Mouse (Mus musculus) midbrain, embryonic 14.5 days (tissue): ENCODE data around the gene Thsd1. TPM values are rescaled to one million over a fixed set of nuclear protein-coding genes. Genes with fewer than 3 reads are reported as not detected.

ENCODE experiments used
- ATAC-seq: fragments of 200-750 bp; cut with Nextera tagmentation; 2 replicates; pipeline ENCODE4 v1.8.0; 2017; ENCODE audit warnings: moderate number of reproducible peaks, moderate library complexity; ENCODE audit not compliant: low FRiP score, low TSS enrichment
- DNase-seq: peaks from one replicate; pipeline ENCODE4 v3.0.0-alpha.2; 2015
- H3K27ac ChIP-seq: fragments of 300-500 bp; sonication (generic); replicated peaks from 2 replicates; pipeline ENCODE4 v1.5.1; 2014; ENCODE audit warnings: mild to moderate bottlenecking, low read depth, low read length, moderate library complexity
- H3K27me3 ChIP-seq: fragments of 300-500 bp; sonication (generic); 2 replicates; pipeline ENCODE4 v1.6.1; 2014; ENCODE audit warnings: low read length, control low read depth, mixed read lengths; ENCODE audit not compliant: control insufficient read depth, insufficient read depth
- H3K36me3 ChIP-seq: fragments of 300-500 bp; sonication (generic); 2 replicates; pipeline ENCODE4 v1.6.1; 2014; ENCODE audit warnings: low read length, control low read depth; ENCODE audit not compliant: control insufficient read depth, insufficient read depth
- H3K4me1 ChIP-seq: fragments of 300-500 bp; sonication (generic); 2 replicates; pipeline ENCODE4 v1.6.1; 2014; ENCODE audit warnings: mild to moderate bottlenecking, antibody characterized with exemption, low read length, control low read depth; ENCODE audit not compliant: control insufficient read depth, insufficient read depth
- H3K4me2 ChIP-seq: fragments of 300-500 bp; sonication (generic); 2 replicates; pipeline ENCODE4 v1.6.1; 2014; ENCODE audit warnings: mild to moderate bottlenecking, low read length, moderate library complexity
- H3K4me3 ChIP-seq: fragments of 300-500 bp; sonication (generic); replicated peaks from 2 replicates; pipeline ENCODE4 v1.5.1; 2014; ENCODE audit warnings: low read depth, low read length
- H3K9ac ChIP-seq: fragments of 300-500 bp; sonication (generic); replicated peaks from 2 replicates; pipeline ENCODE4 v1.6.1; 2014; ENCODE audit warnings: mild to moderate bottlenecking, low read length, moderate library complexity
- H3K9me3 ChIP-seq: fragments of 300-500 bp; sonication (generic); 2 replicates; pipeline ENCODE4 v1.6.1; 2016; ENCODE audit warnings: low read length, control low read depth, mixed read lengths; ENCODE audit not compliant: control insufficient read depth
- WGBS: fragments of 180-500 bp; shearing (Covaris S2); extraction: QIAGEN DNeasy Blood & Tissue Kit; methylation state at CpG from one replicate; pipeline ENCODE4 v1.1.7; 2014; 5-methylcytosine and 5-hydroxymethylcytosine counted together
- polyA plus RNA-seq: library from polyadenylated mRNA; unstranded; fragments of >200 nt; fragmentation: Nextera tagmentation; extraction: Ambion mirVana; gene quantifications from 2 replicates; pipeline ENCODE4 v1.2.1, GENCODE M21; 2014

The Thsd1 gene
- polyA plus RNA-seq, 1 experiment from 2014 or later, result 7.9 TPM

DNA sequence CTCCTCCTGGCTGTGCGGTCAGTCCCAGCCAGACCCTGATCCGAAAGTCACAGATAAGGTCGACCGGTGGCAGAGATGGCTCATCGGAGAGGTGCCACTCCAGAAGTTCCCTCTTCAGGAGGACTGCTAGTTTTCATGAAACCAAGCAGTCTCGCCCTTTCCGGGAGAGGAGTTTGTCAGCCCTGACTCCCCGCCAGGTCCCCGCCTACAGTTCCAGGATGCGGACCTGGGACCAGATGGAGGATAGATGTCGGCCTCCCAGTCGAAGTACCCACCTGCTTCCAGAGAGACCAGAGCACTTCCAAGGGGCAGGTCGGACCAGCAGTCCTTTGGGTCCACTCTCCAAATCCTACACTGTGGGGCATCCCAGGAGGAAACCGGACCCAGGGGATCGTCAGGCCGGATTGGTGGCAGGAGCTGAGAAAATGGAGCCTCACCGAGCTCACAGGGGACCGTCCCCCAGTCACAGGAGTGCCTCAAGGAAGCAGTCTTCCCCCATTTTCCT lies 31.9 kb downstream of the Thsd1 start:
- no peak overlapping the region for H3K27ac ChIP-seq
- H3K36me3 ChIP-seq, result no peaks in the 10 kb centered on the region
- no peaks in the 10 kb centered on the region for H3K27me3 ChIP-seq
- DNase-seq (no peak), ATAC-seq (no peak)
- 84% methylated on average over 18 of the region's 18 CpGs for WGBS
- no peak overlapping the region for H3K9ac ChIP-seq
- no peak overlapping the region for H3K4me3 ChIP-seq
- H3K4me2 ChIP-seq, result no peak overlapping the region
- no peaks in the 10 kb centered on the region for H3K4me1 ChIP-seq
- H3K9me3 ChIP-seq, result 0 out of 2 replicates have a peak, but pooled peaks cover 4% of the 10 kb centered on the region

DNA sequence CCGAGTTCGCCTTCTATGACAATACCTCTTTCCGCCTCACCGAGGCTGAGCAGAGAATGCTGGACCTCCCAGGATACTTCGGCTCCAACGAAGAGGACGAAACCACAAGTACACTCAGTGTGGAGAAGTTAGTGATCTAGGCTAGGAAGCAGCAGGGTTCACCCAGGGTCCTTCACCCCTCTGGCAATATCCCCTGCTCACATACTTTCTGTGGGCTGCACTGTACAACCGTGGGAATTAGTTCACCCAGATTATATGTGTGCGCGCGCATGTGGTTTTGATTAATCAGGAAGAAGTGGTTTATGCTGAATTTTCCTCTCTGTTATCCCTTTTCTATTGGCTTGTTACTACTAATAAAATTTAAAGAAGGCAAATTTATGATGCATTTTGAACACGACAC lies 32.4 kb downstream of the Thsd1 start:
- Histone ChIP-seq H3K9ac (no peak overlapping the region), H3K4me1 (no peaks in the 10 kb centered on the region), H3K9me3 (0 out of 2 replicates have a peak, but pooled peaks cover 4% of the 10 kb centered on the region), H3K4me2 (no peak overlapping the region), H3K27me3 (no peaks in the 10 kb centered on the region), H3K36me3 (no peaks in the 10 kb centered on the region), H3K27ac (no peak overlapping the region), H3K4me3 (no peak overlapping the region)
- 63% methylated on average over 12 of the region's 12 CpGs for WGBS
- no peak for ATAC-seq
- DNase-seq, result no peak

- Histone ChIP-seq H3K9ac (no peak overlapping the region), H3K27me3 (no peaks in the 10 kb centered on the region), H3K4me1 (no peaks in the 10 kb centered on the region), H3K4me2 (no peak overlapping the region), H3K36me3 (no peaks in the 10 kb centered on the region), H3K9me3 (0 out of 2 replicates have a peak, but pooled peaks cover 4% of the 10 kb centered on the region), H3K27ac (no peak overlapping the region), H3K4me3 (no peak overlapping the region)
- DNase-seq (no peak), ATAC-seq (no peak)
- 49% methylated on average over 9 of the region's 9 CpGs for WGBS
These were observed 33.1 kb downstream of the Thsd1 start for GRCm38 (mm10) chr8:22260091-22260722.

DNA sequence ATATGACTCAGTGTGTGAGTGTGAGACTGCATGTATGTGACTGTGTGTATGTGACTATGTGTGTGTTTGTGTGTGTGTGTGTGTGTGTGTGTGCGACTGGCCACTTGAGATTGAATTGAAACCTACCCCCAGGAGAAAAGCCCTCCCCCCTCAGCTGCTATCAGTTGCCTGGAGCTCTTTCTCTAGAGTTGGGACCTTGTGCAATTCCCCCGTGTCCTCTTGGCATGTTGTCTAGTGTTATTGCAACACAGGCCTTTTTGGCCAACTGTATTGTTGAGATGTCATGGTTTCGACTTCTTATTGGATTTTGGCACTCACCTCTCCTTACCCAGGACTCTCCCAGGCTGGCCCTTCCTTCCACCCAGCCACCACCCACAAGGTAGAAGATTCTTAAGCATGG lies 35.2 kb downstream of the Thsd1 start:
- Histone ChIP-seq H3K4me3 (no peak overlapping the region), H3K4me1 (no peaks in the 10 kb centered on the region), H3K27me3 (no peaks in the 10 kb centered on the region), H3K4me2 (no peak overlapping the region), H3K9ac (no peak overlapping the region), H3K36me3 (no peaks in the 10 kb centered on the region), H3K27ac (no peak overlapping the region), H3K9me3 (0 out of 2 replicates have a peak, but pooled peaks cover 4% of the 10 kb centered on the region)
- DNase-seq, result no peak
- WGBS, result 82% methylated on average over 3 of the region's 3 CpGs
- no peak for ATAC-seq

- H3K9ac ChIP-seq, result no peak overlapping the region
- H3K27me3 ChIP-seq, result no peaks in the 10 kb centered on the region
- no peak overlapping the region for H3K4me3 ChIP-seq
- H3K9me3 ChIP-seq, result no peaks in the 10 kb centered on the region
- H3K36me3 ChIP-seq, result no peaks in the 10 kb centered on the region
- WGBS, result 75% methylated on average over 6 of the region's 6 CpGs
- ATAC-seq (no peak), DNase-seq (no peak)
- no peak overlapping the region for H3K4me2 ChIP-seq
- H3K27ac ChIP-seq, result no peak overlapping the region
- no peaks in the 10 kb centered on the region for H3K4me1 ChIP-seq
These were observed 37.2 kb downstream of the Thsd1 start for GRCm38 (mm10) chr8:22264292-22264691.

- 91% methylated on average over 6 of the region's 6 CpGs for WGBS
- no peak overlapping the region for H3K9ac ChIP-seq
- no peak overlapping the region for H3K27ac ChIP-seq
- no peak overlapping the region for H3K4me3 ChIP-seq
- no peaks in the 10 kb centered on the region for H3K9me3 ChIP-seq
- H3K27me3 ChIP-seq, result no peaks in the 10 kb centered on the region
- no peaks in the 10 kb centered on the region for H3K4me1 ChIP-seq
- DNase-seq (no peak), ATAC-seq (no peak)
- H3K4me2 ChIP-seq, result no peak overlapping the region
- H3K36me3 ChIP-seq, result no peaks in the 10 kb centered on the region
These were observed 37.7 kb downstream of the Thsd1 start for GRCm38 (mm10) chr8:22264787-22265186.

GRCm38 (mm10) chr8:22265194-22265593 lies 38.1 kb downstream of the Thsd1 start:
- H3K27me3 ChIP-seq, result no peaks in the 10 kb centered on the region
- WGBS, result 97% methylated on average over 1 of the region's 1 CpGs

GRCm38 (mm10) chr8:22266809-22267208 lies 39.7 kb downstream of the Thsd1 start:
- Histone ChIP-seq H3K4me1 (no peaks in the 10 kb centered on the region), H3K4me3 (no peak overlapping the region), H3K27ac (no peak overlapping the region), H3K9ac (no peak overlapping the region), H3K9me3 (no peaks in the 10 kb centered on the region), H3K4me2 (no peak overlapping the region), H3K36me3 (no peaks in the 10 kb centered on the region), H3K27me3 (no peaks in the 10 kb centered on the region)
- WGBS, result 95% methylated on average over 3 of the region's 3 CpGs
- DNase-seq (no peak), ATAC-seq (no peak)

More at GRCm38 (mm10) chr8:22265194-22265593, 38.1 kb downstream of the Thsd1 start:
- ATAC-seq (no peak), DNase-seq (no peak)
- Histone ChIP-seq H3K36me3 (no peaks in the 10 kb centered on the region), H3K4me3 (no peak overlapping the region), H3K9ac (no peak overlapping the region), H3K4me2 (no peak overlapping the region), H3K27ac (no peak overlapping the region), H3K9me3 (no peaks in the 10 kb centered on the region), H3K4me1 (no peaks in the 10 kb centered on the region)

DNA sequence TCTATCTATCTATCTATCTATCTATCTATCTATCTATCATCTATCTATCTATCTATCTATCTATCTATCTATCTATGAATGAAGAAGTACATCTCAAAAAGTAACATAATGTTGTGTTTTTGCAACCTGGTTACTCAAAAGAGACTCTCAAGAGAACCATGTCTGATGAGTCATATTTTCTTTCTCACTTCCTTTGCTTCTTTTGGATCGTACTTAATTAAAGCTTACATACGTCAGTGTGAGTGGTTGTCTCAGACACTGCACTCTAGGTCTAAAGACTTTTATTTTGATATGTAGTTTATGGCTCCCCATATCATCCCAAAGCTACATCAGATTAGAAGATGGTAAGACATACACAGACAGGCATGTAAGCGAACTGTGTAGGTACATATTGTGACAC lies 46.0 kb downstream of the Thsd1 start:
- DNase-seq, result no peak
- Histone ChIP-seq H3K36me3 (no peaks in the 10 kb centered on the region), H3K9me3 (no peaks in the 10 kb centered on the region), H3K4me3 (no peak overlapping the region), H3K27ac (no peak overlapping the region), H3K4me2 (no peak overlapping the region), H3K9ac (no peak overlapping the region), H3K4me1 (no peaks in the 10 kb centered on the region), H3K27me3 (no peaks in the 10 kb centered on the region)
- 92% methylated on average over 3 of the region's 3 CpGs for WGBS
- no peak for ATAC-seq
